Mouse (Mus musculus) CD4-positive, CD25-positive, alpha-beta regulatory T cell, adult 4 months (primary cell): ENCODE data around the gene Plcb4. TPM values are rescaled to one million over a fixed set of nuclear protein-coding genes. Genes with fewer than 3 reads are reported as not detected.

ENCODE experiments used
- ATAC-seq: one replicate; pipeline ENCODE4 v1.8.0; 2017
- polyA plus RNA-seq, 2 experiments: library from polyadenylated mRNA; unstranded; fragments of 100-300 nt; shearing (Covaris generic); gene quantifications; one replicate each; pipeline ENCODE4 v1.2.1; 2017

The Plcb4 gene
- polyA plus RNA-seq = 10 to 100 TPM; 13.8 to 16.2 TPM

- ATAC-seq = peak; percentile 82
Observed at GRCm38 (mm10) chr2:135658486-135659390, at the start of gene Plcb4. Plcb4 (plus strand) TSS chr2:135659011.

- no peak for ATAC-seq
Observed at GRCm38 (mm10) chr2:135614651-135615261, 44.1 kb upstream of the Plcb4 start.

GRCm38 (mm10) chr2:135616090-135616489 is 42.7 kb upstream of the Plcb4 start:
- no peak for ATAC-seq

GRCm38 (mm10) chr2:135618551-135618950 is 40.3 kb upstream of the Plcb4 start:
- no peak for ATAC-seq

GRCm38 (mm10) chr2:135619956-135620355 is 38.9 kb upstream of the Plcb4 start:
- ATAC-seq = no peak

GRCm38 (mm10) chr2:135627821-135628220 is 31.0 kb upstream of the Plcb4 start:
- no peak for ATAC-seq

- no peak for ATAC-seq
Observed at GRCm38 (mm10) chr2:135637227-135637626, 21.6 kb upstream of the Plcb4 start.

GRCm38 (mm10) chr2:135641002-135641401 is 17.8 kb upstream of the Plcb4 start:
- ATAC-seq = no peak

- ATAC-seq = no peak
Observed at GRCm38 (mm10) chr2:135641636-135642035, 17.2 kb upstream of the Plcb4 start.

- ATAC-seq = no peak
Observed at GRCm38 (mm10) chr2:135646226-135646625, 12.6 kb upstream of the Plcb4 start.

- ATAC-seq = no peak
Observed at GRCm38 (mm10) chr2:135646654-135647053, 12.2 kb upstream of the Plcb4 start.

GRCm38 (mm10) chr2:135647985-135648384 is 10.8 kb upstream of the Plcb4 start:
- ATAC-seq = no peak

- ATAC-seq = peak; percentile 69
Observed at GRCm38 (mm10) chr2:135650885-135651284, 7.9 kb upstream of the Plcb4 start.

- peak; percentile 58 for ATAC-seq
Observed at GRCm38 (mm10) chr2:135652040-135652439, 6.8 kb upstream of the Plcb4 start.

- ATAC-seq = no peak
Observed at GRCm38 (mm10) chr2:135652451-135652850, 6.4 kb upstream of the Plcb4 start.

GRCm38 (mm10) chr2:135655948-135656347 is 2.9 kb upstream of the Plcb4 start:
- no peak for ATAC-seq

GRCm38 (mm10) chr2:135656586-135656985 is 2.2 kb upstream of the Plcb4 start:
- ATAC-seq = no peak

GRCm38 (mm10) chr2:135659391-135660180 is 775 bp downstream of the Plcb4 start:
- peak; percentile 56 for ATAC-seq

GRCm38 (mm10) chr2:135660816-135661215 is 2.0 kb downstream of the Plcb4 start:
- no peak for ATAC-seq

GRCm38 (mm10) chr2:135663785-135664184 is 5.0 kb downstream of the Plcb4 start:
- no peak for ATAC-seq

GRCm38 (mm10) chr2:135667496-135667895 is 8.7 kb downstream of the Plcb4 start:
- ATAC-seq = no peak

- ATAC-seq = no peak
Observed at GRCm38 (mm10) chr2:135672459-135673104, 13.8 kb downstream of the Plcb4 start.

- no peak for ATAC-seq
Observed at GRCm38 (mm10) chr2:135673649-135674048, 14.8 kb downstream of the Plcb4 start.
